Mouse (Mus musculus) c-Kit-positive CD71-positive TER-119-negative erythroid progenitor cells, embryonic 14.5 days (primary cell): Measurements from ENCODE around the gene Erf.

Source experiments
- DNase-seq: peaks from one replicate; pipeline ENCODE4 v3.0.0-alpha.2; 2013; ENCODE audit warnings: low read depth

Gene Erf

GRCm38 (mm10) chr7:25250141-25250972, at the start of gene Erf:
Gene Erf (minus strand): TSS chr7:25250761.
- peak; percentile 87 for DNase-seq

- no peak for DNase-seq
These were observed 47.1 kb upstream of the Erf start, which contains the start of gene Pafah1b3 for GRCm38 (mm10) chr7:25297454-25298325. Gene Pafah1b3 (minus strand): TSS chr7:25297986.

- DNase-seq = no peak
These were observed 46.4 kb upstream of the Erf start for GRCm38 (mm10) chr7:25296945-25297453.

- DNase-seq = no peak
These were observed 44.6 kb upstream of the Erf start for GRCm38 (mm10) chr7:25294960-25295722.

GRCm38 (mm10) chr7:25294495-25294894, 43.9 kb upstream of the Erf start:
- no peak for DNase-seq

GRCm38 (mm10) chr7:25293191-25293739, 42.7 kb upstream of the Erf start:
- no peak for DNase-seq

- no peak for DNase-seq
These were observed 41.5 kb upstream of the Erf start for GRCm38 (mm10) chr7:25292107-25292506.

GRCm38 (mm10) chr7:25290911-25291310, 40.4 kb upstream of the Erf start:
- no peak for DNase-seq

- no peak for DNase-seq
These were observed 39.9 kb upstream of the Erf start for GRCm38 (mm10) chr7:25290463-25290862.

GRCm38 (mm10) chr7:25289925-25290324, 39.4 kb upstream of the Erf start:
- DNase-seq = no peak

GRCm38 (mm10) chr7:25288721-25289120, 38.2 kb upstream of the Erf start:
- DNase-seq = no peak

GRCm38 (mm10) chr7:25288011-25288410, 37.5 kb upstream of the Erf start:
- DNase-seq = no peak

GRCm38 (mm10) chr7:25286989-25287388, 36.4 kb upstream of the Erf start:
- DNase-seq = no peak

GRCm38 (mm10) chr7:25285511-25286238, 35.1 kb upstream of the Erf start:
- DNase-seq = no peak

- no peak for DNase-seq
These were observed 34.2 kb upstream of the Erf start for GRCm38 (mm10) chr7:25284766-25285165.

- DNase-seq = no peak
These were observed 33.6 kb upstream of the Erf start for GRCm38 (mm10) chr7:25284171-25284570.

- no peak for DNase-seq
These were observed 33.1 kb upstream of the Erf start for GRCm38 (mm10) chr7:25283637-25284036.

- DNase-seq = no peak
These were observed 32.2 kb upstream of the Erf start for GRCm38 (mm10) chr7:25282731-25283211.

- DNase-seq = peak; percentile 94
These were observed 31.4 kb upstream of the Erf start for GRCm38 (mm10) chr7:25281734-25282601.
